Mouse (Mus musculus) thymus, postnatal 4 days (tissue): Measurements from ENCODE around the gene Gpc3.

Experiments
- DNase-seq: peaks from one replicate; pipeline ENCODE4 v3.0.0; 2021

Gene Gpc3

GRCm38 (mm10) chrX:52557489-52557888 lies 56.3 kb downstream of the Gpc3 start:
- DNase-seq = no peak

DNA sequence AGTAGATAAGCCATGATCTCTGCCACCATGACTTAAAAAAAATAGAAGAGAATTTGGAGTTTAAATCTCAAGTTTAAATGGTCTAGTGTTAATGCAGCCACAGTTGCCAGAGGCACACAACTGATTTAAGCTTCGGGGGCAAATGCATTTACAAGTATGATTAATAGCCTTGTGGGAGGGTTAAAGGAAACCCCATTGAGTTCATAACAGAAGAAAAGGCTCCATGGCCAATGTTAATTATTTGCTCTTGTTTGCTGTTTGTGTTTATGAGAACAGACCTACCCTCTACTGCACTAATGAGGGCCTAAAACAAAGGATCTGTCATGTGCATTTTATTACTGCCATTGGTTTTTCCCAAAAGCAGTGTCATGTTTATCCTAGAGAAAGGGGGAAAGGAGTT lies 62.5 kb downstream of the Gpc3 start:
- no peak for DNase-seq

GRCm38 (mm10) chrX:52544623-52545022 lies 69.1 kb downstream of the Gpc3 start:
- no peak for DNase-seq

DNA sequence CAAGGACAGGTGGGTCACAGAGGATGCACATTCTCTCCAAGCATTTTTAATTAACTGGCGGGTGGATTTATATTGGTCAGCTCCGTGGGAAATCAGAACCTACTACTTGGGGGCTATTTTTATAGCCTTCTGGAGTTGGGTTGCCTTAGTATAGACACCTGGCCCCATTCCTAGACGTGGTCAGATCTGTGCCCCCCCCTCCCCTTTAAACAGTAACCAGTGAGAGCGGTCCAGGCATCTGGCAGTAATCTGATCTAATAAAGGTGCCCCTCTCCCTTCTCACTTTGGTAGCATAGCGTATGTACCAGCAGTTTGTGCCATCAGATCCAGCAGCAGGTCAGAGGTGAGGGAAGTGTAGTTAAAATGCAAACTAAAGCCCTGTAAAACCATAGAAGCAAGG lies 76.5 kb downstream of the Gpc3 start:
- DNase-seq = no peak

- DNase-seq = no peak
Observed at GRCm38 (mm10) chrX:52533766-52534165, 80.0 kb downstream of the Gpc3 start.

GRCm38 (mm10) chrX:52533098-52533497 lies 80.7 kb downstream of the Gpc3 start:
- no peak for DNase-seq

- DNase-seq = no peak
Observed at GRCm38 (mm10) chrX:52532124-52532523, 81.6 kb downstream of the Gpc3 start.

GRCm38 (mm10) chrX:52526086-52526485 lies 87.7 kb downstream of the Gpc3 start:
- DNase-seq = no peak

DNA sequence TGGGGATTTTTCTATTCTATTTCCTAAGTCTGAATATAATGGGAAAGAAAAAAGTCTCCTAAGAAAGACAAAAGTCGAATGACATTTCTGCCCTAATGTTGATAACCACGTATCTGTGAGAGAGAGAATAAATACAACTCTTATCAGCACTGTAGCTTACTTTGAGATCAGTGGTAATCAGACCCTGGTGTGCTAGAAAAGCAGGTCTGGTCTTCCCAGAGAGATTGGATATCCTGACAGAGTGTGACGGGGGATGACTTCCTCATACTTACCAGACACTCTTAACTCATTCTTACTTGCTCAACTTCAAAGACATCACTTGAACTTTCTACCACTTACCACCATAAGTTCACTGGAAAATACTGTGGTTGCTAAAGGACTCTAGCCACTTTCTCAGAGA lies 88.6 kb downstream of the Gpc3 start:
- no peak for DNase-seq

GRCm38 (mm10) chrX:52514553-52514952 lies 99.2 kb downstream of the Gpc3 start:
- DNase-seq = no peak

- DNase-seq = no peak
Observed at GRCm38 (mm10) chrX:52511151-52511550, 102.6 kb downstream of the Gpc3 start.

- no peak for DNase-seq
Observed at GRCm38 (mm10) chrX:52503857-52504256, 109.9 kb downstream of the Gpc3 start.

GRCm38 (mm10) chrX:52489461-52489860 lies 124.3 kb downstream of the Gpc3 start:
- DNase-seq = no peak

DNA sequence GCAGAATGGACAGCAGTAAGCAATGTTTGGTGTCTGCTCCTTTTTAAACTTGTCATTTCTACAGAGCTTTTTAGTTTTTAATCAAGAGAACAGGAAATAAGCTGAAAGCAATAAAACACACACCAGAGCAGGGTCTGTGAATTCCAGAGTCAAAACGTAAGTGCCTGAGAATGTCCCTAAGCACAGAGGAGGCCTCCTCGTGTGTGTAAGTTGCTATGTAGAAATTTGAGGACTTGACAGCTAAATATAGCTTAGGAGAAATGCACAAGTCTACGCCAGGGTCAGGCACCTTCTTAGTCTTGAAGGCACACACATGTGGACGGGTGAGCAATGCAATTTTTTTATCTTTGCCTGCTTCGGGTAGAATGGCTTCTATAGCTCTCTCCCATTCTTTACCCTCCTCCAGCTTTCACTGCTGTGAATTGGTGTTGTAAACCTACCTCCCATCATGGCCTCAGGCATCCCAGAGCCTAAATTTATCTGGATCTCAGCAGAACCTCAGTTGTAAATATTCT lies 158.6 kb downstream of the Gpc3 start:
- no peak for DNase-seq

- peak; percentile 53 for DNase-seq
Observed at GRCm38 (mm10) chrX:52453445-52454182, 160.1 kb downstream of the Gpc3 start.

DNA sequence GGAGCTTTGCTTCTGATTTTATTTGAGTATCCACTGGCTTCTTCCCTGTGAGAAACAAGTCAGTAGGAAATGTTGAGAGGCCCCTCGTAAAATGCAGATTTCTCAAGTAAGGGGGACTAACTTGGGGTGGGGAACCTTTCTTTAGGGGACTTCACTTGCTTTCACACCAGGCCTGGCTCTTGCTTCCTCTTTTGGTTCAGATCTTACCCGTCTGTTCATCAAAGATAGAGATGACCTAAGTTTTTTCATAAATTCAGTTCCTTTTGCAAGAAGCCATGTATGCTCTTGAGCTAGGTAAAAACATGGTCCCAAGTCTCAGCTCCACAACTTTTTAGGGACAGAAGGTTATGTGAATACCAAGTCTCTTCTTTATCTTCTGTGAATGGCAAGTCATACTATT lies 164.6 kb downstream of the Gpc3 start:
- DNase-seq = no peak

DNA sequence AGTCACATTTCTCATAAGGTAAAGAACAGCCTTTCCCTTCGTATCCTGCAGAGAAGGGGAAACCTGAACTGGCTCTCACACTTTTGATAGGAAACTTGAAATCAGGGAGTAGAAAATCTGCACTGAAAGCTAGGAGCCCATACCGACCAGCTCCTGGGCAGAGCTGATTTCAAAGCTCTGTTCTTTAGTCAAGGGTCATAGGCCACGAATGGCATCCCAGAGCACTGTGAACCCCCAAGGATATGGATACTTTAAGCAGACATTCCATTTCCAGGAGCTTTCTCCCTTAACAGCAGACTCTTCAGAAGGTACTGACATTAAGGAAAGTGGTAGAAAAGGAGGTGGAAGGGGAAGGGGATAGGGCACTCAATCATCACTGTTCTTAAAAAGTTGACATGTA lies 165.3 kb downstream of the Gpc3 start:
- DNase-seq = no peak

DNA sequence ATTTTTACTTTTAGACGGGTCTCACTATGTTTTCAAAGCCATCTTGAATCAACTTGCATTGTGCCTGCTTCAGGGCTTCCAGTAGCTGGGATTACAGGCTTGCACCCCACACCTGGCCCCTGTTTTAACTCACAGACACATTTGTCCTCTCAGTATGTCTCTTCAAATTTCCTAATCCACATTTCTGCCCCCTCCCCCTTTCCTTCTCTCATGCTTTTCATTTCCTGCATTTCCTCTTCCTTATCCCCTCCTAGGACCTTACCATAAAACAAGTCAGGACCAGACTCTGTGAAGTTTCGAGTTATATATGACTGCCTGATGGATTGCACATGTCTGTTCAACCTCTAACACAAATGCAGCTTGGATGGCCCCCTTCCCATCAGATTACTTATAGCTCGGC lies 167.2 kb downstream of the Gpc3 start:
- DNase-seq = no peak

GRCm38 (mm10) chrX:52444977-52445376 lies 168.8 kb downstream of the Gpc3 start:
- no peak for DNase-seq

GRCm38 (mm10) chrX:52441798-52442197 lies 172.0 kb downstream of the Gpc3 start:
- DNase-seq = peak; percentile 9

GRCm38 (mm10) chrX:52439421-52439820 lies 174.3 kb downstream of the Gpc3 start:
- DNase-seq = no peak

GRCm38 (mm10) chrX:52425605-52426004 lies 188.1 kb downstream of the Gpc3 start:
- DNase-seq = no peak

- DNase-seq = no peak
Observed at GRCm38 (mm10) chrX:52419850-52420249, 193.9 kb downstream of the Gpc3 start.

DNA sequence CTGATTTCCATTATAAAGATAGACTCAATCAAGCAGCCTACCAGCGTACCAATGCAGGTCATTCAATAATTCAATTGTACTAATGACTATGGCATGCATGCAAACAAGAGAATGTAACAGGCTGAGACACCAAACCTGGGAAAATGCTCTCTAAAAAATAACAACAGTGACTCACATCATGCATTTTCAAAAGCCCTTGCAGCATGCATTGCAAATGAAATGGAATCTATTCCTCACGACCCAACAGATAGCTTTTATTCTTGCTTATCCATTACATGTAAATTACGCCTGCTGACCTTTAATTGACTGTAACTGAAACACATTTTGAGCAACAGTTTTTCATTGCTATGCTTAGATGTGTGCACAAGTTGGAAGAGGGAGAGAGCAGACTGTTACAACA lies 200.8 kb downstream of the Gpc3 start:
- DNase-seq = no peak

GRCm38 (mm10) chrX:52401188-52401587 lies 212.6 kb downstream of the Gpc3 start:
- DNase-seq = no peak
